Mouse (Mus musculus): ENCODE results near the gene Taf1b. TPM values are rescaled to one million over a fixed set of nuclear protein-coding genes. Genes with fewer than 3 reads are reported as not detected.

Taf1b gene
- polyA plus RNA-seq, 1 experiment from 2014 or later: 11.8 TPM

Other genes starting within 250 kb of the Taf1b start
- gene Grhl1, start 73.9 kb downstream of the Taf1b start, polyA plus RNA-seq (2015; fragmentation: Nextera tagmentation; extraction: Ambion mirVana): 0.54 and 0.60 TPM in 2 replicates
- gene Klf11, start 152.9 kb downstream of the Taf1b start, polyA plus RNA-seq (2015; fragmentation: Nextera tagmentation; extraction: Ambion mirVana): 7.0 and 9.2 TPM in 2 replicates
- gene Cys1, start 183.5 kb downstream of the Taf1b start, polyA plus RNA-seq (2015; fragmentation: Nextera tagmentation; extraction: Ambion mirVana): 0.38 and 0.50 TPM in 2 replicates
- gene Rrm2, start 209.9 kb downstream of the Taf1b start, polyA plus RNA-seq (2015; fragmentation: Nextera tagmentation; extraction: Ambion mirVana): 586 and 708 TPM in 2 replicates